Mouse (Mus musculus) lung, adult 2 months (tissue): ENCODE data around the gene Cyp4x1. TPM values are rescaled to one million over a fixed set of nuclear protein-coding genes. Genes with fewer than 3 reads are reported as not detected.

Experiments
- DNase-seq: peaks from one replicate; pipeline ENCODE4 v3.0.0; 2022
- H3K4me1 ChIP-seq: fragments of 200-500 bp; 2 replicates; pipeline ENCODE4 v1.6.1; 2011; ENCODE audit warnings: low read length; ENCODE audit not compliant: control insufficient read depth, insufficient read depth
- H3K4me3 ChIP-seq: fragments of 200-500 bp; replicated peaks from 2 replicates; pipeline ENCODE3; 2011; ENCODE audit warnings: low read depth, mild to moderate bottlenecking, control low read depth, low read length; ENCODE audit errors: extremely low read depth
- CTCF ChIP-seq: fragments of 200-500 bp; IDR thresholded peaks from 2 replicates; pipeline ENCODE4 v1.5.1; 2011; ENCODE audit warnings: mild to moderate bottlenecking, low read length, control low read depth; ENCODE audit not compliant: insufficient read depth
- POLR2A ChIP-seq: fragments of 200-500 bp; IDR thresholded peaks from 2 replicates; pipeline ENCODE4 v1.6.1; 2011; ENCODE audit warnings: low read depth, mild to moderate bottlenecking, control low read depth, low read length, borderline replicate concordance; ENCODE audit errors: extremely low read depth
- WGBS: fragments of 180-500 bp; shearing (Covaris S2); methylation state at CpG from one replicate; pipeline ENCODE4 v1.1.7; 2018; 5-methylcytosine and 5-hydroxymethylcytosine counted together
- polyA plus RNA-seq: library from polyadenylated mRNA; depleted of rRNA; stranded (reverse); fragments of >200 nt; gene quantifications from 2 replicates; pipeline ENCODE4 v1.2.3, GENCODE M21; 2012

The Cyp4x1 gene
- polyA plus RNA-seq, 1 experiment, result not detected

- no peak overlapping the region for H3K4me3 ChIP-seq
- 0 out of 2 replicates have a peak, but pooled peaks cover 8% of the 10 kb centered on the region for H3K4me1 ChIP-seq
- TF ChIP-seq POLR2A (no peak), CTCF (no peak)
- 85% methylated on average over 4 of the region's 4 CpGs for WGBS
- DNase-seq, result no peak
Observed at GRCm38 (mm10) chr4:115093331-115093864, 40.7 kb downstream of the Cyp4x1 start.

- Histone ChIP-seq H3K4me3 (no peak overlapping the region), H3K4me1 (0 out of 2 replicates have a peak, but pooled peaks cover 8% of the 10 kb centered on the region)
- no peak for DNase-seq
- TF ChIP-seq POLR2A, result no peak
- no peak for TF ChIP-seq CTCF
- 76% methylated on average over 3 of the region's 3 CpGs for WGBS
Observed at GRCm38 (mm10) chr4:115091806-115092205, 42.3 kb downstream of the Cyp4x1 start.

GRCm38 (mm10) chr4:115090592-115090991 lies 43.5 kb downstream of the Cyp4x1 start:
- H3K4me3 ChIP-seq, result no peak overlapping the region
- H3K4me1 ChIP-seq, result 0 out of 2 replicates have a peak, but pooled peaks cover 3% of the 10 kb centered on the region
- no peak for DNase-seq
- 72% methylated on average over 2 of the region's 2 CpGs for WGBS
- TF ChIP-seq POLR2A, result no peak
- no peak for TF ChIP-seq CTCF

GRCm38 (mm10) chr4:115088611-115089338 lies 45.3 kb downstream of the Cyp4x1 start, which contains the start of gene Pdzk1ip1:
Gene Pdzk1ip1 (plus strand): TSS chr4:115088708.
- Histone ChIP-seq H3K4me1 (0 out of 2 replicates have a peak, but pooled peaks cover 2% of the 10 kb centered on the region), H3K4me3 (peak within 1 kb of the TSS; percentile 55)
- TF ChIP-seq CTCF (no peak), POLR2A (peak; percentile 61; the same call in 1 of the 2 replicates)
- DNase-seq, result peak; percentile 64
- WGBS, result 26% methylated on average over 11 of the region's 11 CpGs

- DNase-seq, result no peak
- no peak overlapping the region for H3K4me3 ChIP-seq
- 0 out of 2 replicates have a peak, but pooled peaks cover 2% of the 10 kb centered on the region for H3K4me1 ChIP-seq
- WGBS, result 45% methylated on average over 3 of the region's 3 CpGs
- TF ChIP-seq POLR2A, result no peak
- no peak for TF ChIP-seq CTCF
Observed at GRCm38 (mm10) chr4:115086763-115087415, 47.2 kb downstream of the Cyp4x1 start.

- 0 out of 2 replicates have a peak, but pooled peaks cover 2% of the 10 kb centered on the region for H3K4me1 ChIP-seq
- no peak for DNase-seq
- 58% methylated on average over 4 of the region's 4 CpGs for WGBS
- H3K4me3 ChIP-seq, result no peak overlapping the region
- TF ChIP-seq POLR2A, result no peak
- TF ChIP-seq CTCF, result no peak
Observed at GRCm38 (mm10) chr4:115086257-115086656, 47.8 kb downstream of the Cyp4x1 start.

GRCm38 (mm10) chr4:115085522-115086095 lies 48.5 kb downstream of the Cyp4x1 start:
- TF ChIP-seq CTCF (peak; percentile 98), POLR2A (no peak)
- DNase-seq, result peak; percentile 62
- WGBS, result 21% methylated on average over 6 of the region's 6 CpGs
- H3K4me3 ChIP-seq, result no peak overlapping the region
- no peaks in the 10 kb centered on the region for H3K4me1 ChIP-seq

GRCm38 (mm10) chr4:115083031-115083430 lies 51.0 kb downstream of the Cyp4x1 start:
- TF ChIP-seq CTCF (no peak), POLR2A (no peak)
- DNase-seq, result no peak
- peaks cover 5% of the 10 kb centered on the region; the same call in 1 of the 2 replicates for H3K4me1 ChIP-seq
- H3K4me3 ChIP-seq, result no peak overlapping the region
- 78% methylated on average over 3 of the region's 3 CpGs for WGBS

- 34% methylated on average over 5 of the region's 5 CpGs for WGBS
- DNase-seq, result no peak
- TF ChIP-seq POLR2A (no peak), CTCF (no peak)
- Histone ChIP-seq H3K4me1 (peaks cover 8% of the 10 kb centered on the region), H3K4me3 (no peak overlapping the region)
Observed at GRCm38 (mm10) chr4:115079821-115080349, 54.2 kb downstream of the Cyp4x1 start.
